Mouse (Mus musculus): ENCODE results near the gene Disc1. TPM values are rescaled to one million over a fixed set of nuclear protein-coding genes. Genes with fewer than 3 reads are reported as not detected.

The Disc1 gene
- total RNA-seq, 2 experiments from 2014 or later, result 1.9 to 3.1 TPM

Small RNA genes within 50 kb of the gene (microRNA-seq; reads per million reads assigned to microRNA genes)
- gene Gm22197, result not detected

Other genes starting within 250 kb of the Disc1 start
- gene Gnpat, start 191.2 kb upstream of the Disc1 start, total RNA-seq (2021), result 10 to 100 TPM; 56.6 to 61.4 TPM
- gene 2810004N23Rik, start 191.1 kb upstream of the Disc1 start, total RNA-seq (2021), result 10 to 100 TPM; 21.3 to 21.9 TPM
- gene Exoc8, start 156.5 kb upstream of the Disc1 start, total RNA-seq (2021), result 10 to 100 TPM; 35.7 to 37.0 TPM
- 10 to 100 TPM; 14.7 to 15.6 TPM for gene Sprtn, start 156.3 kb upstream of the Disc1 start, total RNA-seq (2021)
- gene Egln1, start 104.9 kb upstream of the Disc1 start, total RNA-seq (2021), result 10 to 100 TPM; 59.9 to 61.1 TPM
- gene Tsnax, start 41.2 kb upstream of the Disc1 start, total RNA-seq (2021), result 10 to 100 TPM; 79.3 to 84.7 TPM